Mouse (Mus musculus): ENCODE measurements around the gene Pde4d. TPM values are rescaled to one million over a fixed set of nuclear protein-coding genes. Genes with fewer than 3 reads are reported as not detected.

Pde4d gene
- polyA plus RNA-seq, 3 experiments from 2014 or later, result 6.8 to 7.6 (median 7.4) TPM

GRCm38 (mm10) chr13:109909111-109909510 lies 1459.4 kb downstream of the Pde4d start:
- ATAC-seq, result no peak

- no peak for ATAC-seq
These were observed 1461.2 kb downstream of the Pde4d start for GRCm38 (mm10) chr13:109910915-109911314.

- no peak for ATAC-seq
These were observed 1462.9 kb downstream of the Pde4d start for GRCm38 (mm10) chr13:109912635-109913034.

- ATAC-seq, result no peak
These were observed 1464.5 kb downstream of the Pde4d start for GRCm38 (mm10) chr13:109914246-109914645.

- ATAC-seq, result no peak
These were observed 1465.1 kb downstream of the Pde4d start for GRCm38 (mm10) chr13:109914846-109915245.

- no peak for ATAC-seq
These were observed 1465.8 kb downstream of the Pde4d start for GRCm38 (mm10) chr13:109915501-109915900.

- ATAC-seq, result no peak
These were observed 1466.2 kb downstream of the Pde4d start for GRCm38 (mm10) chr13:109915964-109916363.

- ATAC-seq, result no peak
These were observed 1467.8 kb downstream of the Pde4d start for GRCm38 (mm10) chr13:109917551-109917950.

GRCm38 (mm10) chr13:109918631-109919030 lies 1468.9 kb downstream of the Pde4d start:
- no peak for ATAC-seq

GRCm38 (mm10) chr13:109920256-109920655 lies 1470.5 kb downstream of the Pde4d start:
- ATAC-seq, result no peak

GRCm38 (mm10) chr13:109921336-109922038 lies 1471.7 kb downstream of the Pde4d start:
- no peak for ATAC-seq

- peak; percentile 77 for ATAC-seq
These were observed 1472.5 kb downstream of the Pde4d start for GRCm38 (mm10) chr13:109922228-109922627.

GRCm38 (mm10) chr13:109922782-109923181 lies 1473.0 kb downstream of the Pde4d start:
- ATAC-seq, result no peak

GRCm38 (mm10) chr13:109924771-109925170 lies 1475.0 kb downstream of the Pde4d start:
- no peak for ATAC-seq

GRCm38 (mm10) chr13:109926277-109926920 lies 1476.7 kb downstream of the Pde4d start:
- peak; percentile 73 for ATAC-seq

GRCm38 (mm10) chr13:109927782-109928181 lies 1478.0 kb downstream of the Pde4d start:
- ATAC-seq, result no peak

GRCm38 (mm10) chr13:109932688-109933087 lies 1482.9 kb downstream of the Pde4d start:
- ATAC-seq, result no peak

- no peak for ATAC-seq
These were observed 1483.8 kb downstream of the Pde4d start for GRCm38 (mm10) chr13:109933554-109933953.

- no peak for ATAC-seq
These were observed 1487.1 kb downstream of the Pde4d start for GRCm38 (mm10) chr13:109936866-109937265.

- no peak for ATAC-seq
These were observed 1495.2 kb downstream of the Pde4d start for GRCm38 (mm10) chr13:109944822-109945551.

- ATAC-seq, result no peak
These were observed 1501.7 kb downstream of the Pde4d start for GRCm38 (mm10) chr13:109951466-109951865.

- no peak for ATAC-seq
These were observed 1504.4 kb downstream of the Pde4d start for GRCm38 (mm10) chr13:109954189-109954588.

- no peak for ATAC-seq
These were observed 1508.2 kb downstream of the Pde4d start for GRCm38 (mm10) chr13:109957953-109958352.

Data from inflammation-experienced regulatory T-cells, adult 6 months (primary cell).